Mouse (Mus musculus): ENCODE measurements at regions not wholly inside any gene's neighbourhood (a gene's known extent, or its start where the extent isn't known, plus 50 kb on each side); places are given as distances from the start of the nearest gene placed in this dataset.

- 93% methylated on average over 8 of the region's 8 CpGs for WGBS
Observed at GRCm38 (mm10) chr5:43054586-43054985, 178.4 kb upstream of the Cpeb2 start.

GRCm38 (mm10) chr5:43055111-43055710 is 177.8 kb upstream of the Cpeb2 start:
- H3K27me3 ChIP-seq (ENCODE audit: control insufficient read depth, insufficient read depth, low read length): no peaks in the 10 kb centered on the region

More at GRCm38 (mm10) chr5:43054586-43054985, 178.4 kb upstream of the Cpeb2 start:
- no peak for DNase-seq (ENCODE audit: low read depth in 1 of 2, low spot score in 2 of 2)
- H3K27ac ChIP-seq (ENCODE audit: insufficient read depth, low read length): no peak overlapping the region
- TF ChIP-seq POLR2A (IDR thresholded peaks at IDR 0.05; ENCODE audit: low read depth, low read length) (no peak), CTCF (IDR thresholded peaks at IDR 0.05; ENCODE audit: extremely low read depth, insufficient read depth, insufficient read length, insufficient replicate concordance) (no peak)
- no peaks in the 10 kb centered on the region for H3K4me1 ChIP-seq (ENCODE audit: control insufficient read depth, insufficient read depth, insufficient read length)
- no peak overlapping the region for H3K4me3 ChIP-seq (ENCODE audit: extremely low read depth, insufficient read depth, insufficient read length)
- no peaks in the 10 kb centered on the region for H3K36me3 ChIP-seq (ENCODE audit: control insufficient read depth, insufficient read depth, low read length)
- H3K27me3 ChIP-seq (ENCODE audit: control insufficient read depth, insufficient read depth, low read length): no peaks in the 10 kb centered on the region

GRCm38 (mm10) chr5:43056486-43056885 is 176.5 kb upstream of the Cpeb2 start:
- no peak for DNase-seq (ENCODE audit: low read depth in 1 of 2, low spot score in 2 of 2)
- 93% methylated on average over 2 of the region's 2 CpGs for WGBS

More at GRCm38 (mm10) chr5:43055111-43055710, 177.8 kb upstream of the Cpeb2 start:
- TF ChIP-seq CTCF (IDR thresholded peaks at IDR 0.05; ENCODE audit: extremely low read depth, insufficient read depth, insufficient read length, insufficient replicate concordance) (no peak), POLR2A (IDR thresholded peaks at IDR 0.05; ENCODE audit: low read depth, low read length) (no peak)
- H3K36me3 ChIP-seq (ENCODE audit: control insufficient read depth, insufficient read depth, low read length): no peaks in the 10 kb centered on the region
- 67% methylated on average over 4 of the region's 4 CpGs for WGBS
- H3K4me1 ChIP-seq (ENCODE audit: control insufficient read depth, insufficient read depth, insufficient read length): no peaks in the 10 kb centered on the region
- H3K4me3 ChIP-seq (ENCODE audit: extremely low read depth, insufficient read depth, insufficient read length): no peak overlapping the region
- no peak for DNase-seq (ENCODE audit: low read depth in 1 of 2, low spot score in 2 of 2)
- no peak overlapping the region for H3K27ac ChIP-seq (ENCODE audit: insufficient read depth, low read length)

GRCm38 (mm10) chr5:43061243-43061642 is 171.7 kb upstream of the Cpeb2 start:
- Histone ChIP-seq H3K4me1 (ENCODE audit: control insufficient read depth, insufficient read depth, insufficient read length) (no peaks in the 10 kb centered on the region), H3K36me3 (ENCODE audit: control insufficient read depth, insufficient read depth, low read length) (no peaks in the 10 kb centered on the region), H3K27ac (ENCODE audit: insufficient read depth, low read length) (no peak overlapping the region), H3K4me3 (ENCODE audit: extremely low read depth, insufficient read depth, insufficient read length) (no peak overlapping the region), H3K27me3 (ENCODE audit: control insufficient read depth, insufficient read depth, low read length) (no peaks in the 10 kb centered on the region)
- 91% methylated on average over 2 of the region's 2 CpGs for WGBS
- no peak for TF ChIP-seq CTCF (IDR thresholded peaks at IDR 0.05; ENCODE audit: extremely low read depth, insufficient read depth, insufficient read length, insufficient replicate concordance)
- no peak for TF ChIP-seq POLR2A (IDR thresholded peaks at IDR 0.05; ENCODE audit: low read depth, low read length)
- no peak for DNase-seq (ENCODE audit: low read depth in 1 of 2, low spot score in 2 of 2)

More at GRCm38 (mm10) chr5:43056486-43056885, 176.5 kb upstream of the Cpeb2 start:
- H3K4me3 ChIP-seq (ENCODE audit: extremely low read depth, insufficient read depth, insufficient read length): no peak overlapping the region
- H3K27me3 ChIP-seq (ENCODE audit: control insufficient read depth, insufficient read depth, low read length): no peaks in the 10 kb centered on the region
- TF ChIP-seq POLR2A (IDR thresholded peaks at IDR 0.05; ENCODE audit: low read depth, low read length) (no peak), CTCF (IDR thresholded peaks at IDR 0.05; ENCODE audit: extremely low read depth, insufficient read depth, insufficient read length, insufficient replicate concordance) (no peak)
- H3K27ac ChIP-seq (ENCODE audit: insufficient read depth, low read length): no peak overlapping the region
- H3K36me3 ChIP-seq (ENCODE audit: control insufficient read depth, insufficient read depth, low read length): no peaks in the 10 kb centered on the region
- no peaks in the 10 kb centered on the region for H3K4me1 ChIP-seq (ENCODE audit: control insufficient read depth, insufficient read depth, insufficient read length)

- TF ChIP-seq POLR2A (IDR thresholded peaks at IDR 0.05; ENCODE audit: low read depth, low read length): no peak
- no peak for TF ChIP-seq CTCF (IDR thresholded peaks at IDR 0.05; ENCODE audit: extremely low read depth, insufficient read depth, insufficient read length, insufficient replicate concordance)
- DNase-seq (ENCODE audit: low read depth in 1 of 2, low spot score in 2 of 2): no peak
- H3K4me3 ChIP-seq (ENCODE audit: extremely low read depth, insufficient read depth, insufficient read length): no peak overlapping the region
- no peak overlapping the region for H3K27ac ChIP-seq (ENCODE audit: insufficient read depth, low read length)
- WGBS: 80% methylated on average over 1 of the region's 1 CpGs
- no peaks in the 10 kb centered on the region for H3K36me3 ChIP-seq (ENCODE audit: control insufficient read depth, insufficient read depth, low read length)
- no peaks in the 10 kb centered on the region for H3K27me3 ChIP-seq (ENCODE audit: control insufficient read depth, insufficient read depth, low read length)
- no peaks in the 10 kb centered on the region for H3K4me1 ChIP-seq (ENCODE audit: control insufficient read depth, insufficient read depth, insufficient read length)
Observed at GRCm38 (mm10) chr5:43061797-43062391, 171.1 kb upstream of the Cpeb2 start.

GRCm38 (mm10) chr5:43062499-43062898 is 170.5 kb upstream of the Cpeb2 start:
- 82% methylated on average over 1 of the region's 1 CpGs for WGBS

GRCm38 (mm10) chr5:43063386-43063785 is 169.6 kb upstream of the Cpeb2 start:
- Histone ChIP-seq H3K27ac (ENCODE audit: insufficient read depth, low read length) (no peak overlapping the region), H3K4me3 (ENCODE audit: extremely low read depth, insufficient read depth, insufficient read length) (no peak overlapping the region), H3K36me3 (ENCODE audit: control insufficient read depth, insufficient read depth, low read length) (no peaks in the 10 kb centered on the region), H3K27me3 (ENCODE audit: control insufficient read depth, insufficient read depth, low read length) (no peaks in the 10 kb centered on the region), H3K4me1 (ENCODE audit: control insufficient read depth, insufficient read depth, insufficient read length) (no peaks in the 10 kb centered on the region)
- WGBS: 90% methylated on average over 8 of the region's 8 CpGs
- TF ChIP-seq CTCF (IDR thresholded peaks at IDR 0.05; ENCODE audit: extremely low read depth, insufficient read depth, insufficient read length, insufficient replicate concordance) (no peak), POLR2A (IDR thresholded peaks at IDR 0.05; ENCODE audit: low read depth, low read length) (no peak)
- no peak for DNase-seq (ENCODE audit: low read depth in 1 of 2, low spot score in 2 of 2)

More at GRCm38 (mm10) chr5:43062499-43062898, 170.5 kb upstream of the Cpeb2 start:
- no peak for DNase-seq (ENCODE audit: low read depth in 1 of 2, low spot score in 2 of 2)
- Histone ChIP-seq H3K4me3 (ENCODE audit: extremely low read depth, insufficient read depth, insufficient read length) (no peak overlapping the region), H3K36me3 (ENCODE audit: control insufficient read depth, insufficient read depth, low read length) (no peaks in the 10 kb centered on the region), H3K27ac (ENCODE audit: insufficient read depth, low read length) (no peak overlapping the region), H3K4me1 (ENCODE audit: control insufficient read depth, insufficient read depth, insufficient read length) (no peaks in the 10 kb centered on the region), H3K27me3 (ENCODE audit: control insufficient read depth, insufficient read depth, low read length) (no peaks in the 10 kb centered on the region)
- TF ChIP-seq CTCF (IDR thresholded peaks at IDR 0.05; ENCODE audit: extremely low read depth, insufficient read depth, insufficient read length, insufficient replicate concordance) (no peak), POLR2A (IDR thresholded peaks at IDR 0.05; ENCODE audit: low read depth, low read length) (no peak)
